Mouse (Mus musculus) intestine, postnatal 0 days (tissue): ENCODE results near the gene Cadps. TPM values are rescaled to one million over a fixed set of nuclear protein-coding genes. Genes with fewer than 3 reads are reported as not detected.

ENCODE experiments used
- ATAC-seq: fragments of 200-750 bp; cut with Nextera tagmentation; 2 replicates; pipeline ENCODE4 v1.8.0; 2017; ENCODE audit warnings: mild to moderate bottlenecking, moderate TSS enrichment, moderate library complexity
- H3K27ac ChIP-seq: fragments of 300-500 bp; sonication (generic); 2 replicates; pipeline ENCODE4 v1.5.1; 2014; ENCODE audit warnings: mild to moderate bottlenecking, low read depth, low read length, moderate library complexity
- H3K27me3 ChIP-seq: fragments of 300-500 bp; sonication (generic); replicated peaks from 2 replicates; pipeline ENCODE4 v1.6.1; 2014; ENCODE audit warnings: low read length, mixed read lengths; ENCODE audit not compliant: control insufficient read depth, insufficient read depth
- H3K36me3 ChIP-seq: fragments of 300-500 bp; sonication (generic); 2 replicates; pipeline ENCODE4 v1.6.1; 2014; ENCODE audit warnings: mild to moderate bottlenecking, moderate library complexity; ENCODE audit not compliant: control insufficient read depth, insufficient read depth
- H3K4me1 ChIP-seq: fragments of 300-500 bp; sonication (generic); replicated peaks from 2 replicates; pipeline ENCODE4 v1.6.1; 2014; ENCODE audit warnings: antibody characterized with exemption, low read length, mixed read lengths; ENCODE audit not compliant: control insufficient read depth, insufficient read depth
- H3K4me2 ChIP-seq: fragments of 300-500 bp; sonication (generic); replicated peaks from 2 replicates; pipeline ENCODE4 v1.6.1; 2014; ENCODE audit warnings: low read depth, mild to moderate bottlenecking, moderate library complexity
- H3K4me3 ChIP-seq: fragments of 300-500 bp; sonication (generic); 2 replicates; pipeline ENCODE4 v1.5.1; 2014; ENCODE audit warnings: low read depth, low read length
- H3K9ac ChIP-seq: fragments of 300-500 bp; sonication (generic); 2 replicates; pipeline ENCODE4 v1.6.1; 2014; ENCODE audit warnings: mild to moderate bottlenecking, low read depth, low read length
- H3K9me3 ChIP-seq: fragments of 300-500 bp; sonication (generic); 2 replicates; pipeline ENCODE4 v1.6.1; 2016; ENCODE audit warnings: mixed run types; ENCODE audit not compliant: control insufficient read depth
- CTCF ChIP-seq: sonication (generic); IDR thresholded peaks from 2 replicates; pipeline ENCODE4 v1.5.1; 2016; ENCODE audit warnings: low read depth, mild to moderate bottlenecking, control low read depth, antibody characterized with exemption, moderate library complexity
- WGBS: fragments of 180-500 bp; shearing (Covaris S2); extraction: QIAGEN DNeasy Blood & Tissue Kit; methylation state at CpG from one replicate; pipeline ENCODE4 v1.1.7; 2014; 5-methylcytosine and 5-hydroxymethylcytosine counted together
- polyA plus RNA-seq: library from polyadenylated mRNA; unstranded; fragments of >200 nt; fragmentation: Nextera tagmentation; extraction: Ambion mirVana; gene quantifications from 2 replicates; pipeline ENCODE4 v1.2.1, GENCODE M21; 2015

Cadps gene
- polyA plus RNA-seq, 1 experiment from 2014 or later = 0.96 TPM

- Histone ChIP-seq H3K4me2 (no peak overlapping the region), H3K36me3 (no peaks in the 10 kb centered on the region), H3K4me3 (no peak overlapping the region), H3K27me3 (no peaks in the 10 kb centered on the region), H3K27ac (no peak overlapping the region), H3K9me3 (no peaks in the 10 kb centered on the region), H3K9ac (no peak overlapping the region), H3K4me1 (no peaks in the 10 kb centered on the region)
- 59% methylated on average over 7 of the region's 7 CpGs for WGBS
- no peak for ATAC-seq
- no peak for TF ChIP-seq CTCF
These were observed 363.2 kb downstream of the Cadps start for GRCm38 (mm10) chr14:12459700-12460099.

- Histone ChIP-seq H3K4me1 (no peaks in the 10 kb centered on the region), H3K36me3 (no peaks in the 10 kb centered on the region), H3K9me3 (no peaks in the 10 kb centered on the region), H3K4me3 (no peak overlapping the region), H3K27ac (no peak overlapping the region), H3K9ac (no peak overlapping the region), H3K27me3 (no peaks in the 10 kb centered on the region), H3K4me2 (no peak overlapping the region)
- TF ChIP-seq CTCF = no peak
- no peak for ATAC-seq
- WGBS = 76% methylated on average over 8 of the region's 8 CpGs
These were observed 367.8 kb downstream of the Cadps start for GRCm38 (mm10) chr14:12455064-12455591.

GRCm38 (mm10) chr14:12450807-12451206 lies 372.1 kb downstream of the Cadps start:
- no peaks in the 10 kb centered on the region for H3K27me3 ChIP-seq
- no peak for ATAC-seq
- 68% methylated on average over 3 of the region's 3 CpGs for WGBS
- no peaks in the 10 kb centered on the region for H3K9me3 ChIP-seq
- H3K4me3 ChIP-seq = no peak overlapping the region
- no peak overlapping the region for H3K9ac ChIP-seq
- no peak overlapping the region for H3K4me2 ChIP-seq
- H3K27ac ChIP-seq = no peak overlapping the region
- H3K4me1 ChIP-seq = no peaks in the 10 kb centered on the region
- H3K36me3 ChIP-seq = no peaks in the 10 kb centered on the region
- TF ChIP-seq CTCF = no peak

GRCm38 (mm10) chr14:12448883-12449282 lies 374.0 kb downstream of the Cadps start:
- no peak for ATAC-seq
- H3K4me1 ChIP-seq = no peaks in the 10 kb centered on the region
- H3K4me2 ChIP-seq = no peak overlapping the region
- WGBS = 88% methylated on average over 6 of the region's 6 CpGs
- no peaks in the 10 kb centered on the region for H3K27me3 ChIP-seq
- H3K9me3 ChIP-seq = no peaks in the 10 kb centered on the region
- TF ChIP-seq CTCF = no peak
- H3K4me3 ChIP-seq = no peak overlapping the region
- no peak overlapping the region for H3K9ac ChIP-seq
- H3K27ac ChIP-seq = no peak overlapping the region
- H3K36me3 ChIP-seq = no peaks in the 10 kb centered on the region

GRCm38 (mm10) chr14:12441019-12441418 lies 381.9 kb downstream of the Cadps start:
- Histone ChIP-seq H3K9me3 (no peaks in the 10 kb centered on the region), H3K4me2 (no peak overlapping the region), H3K4me3 (no peak overlapping the region), H3K36me3 (no peaks in the 10 kb centered on the region), H3K9ac (no peak overlapping the region), H3K27me3 (no peaks in the 10 kb centered on the region), H3K27ac (no peak overlapping the region), H3K4me1 (no peaks in the 10 kb centered on the region)
- ATAC-seq = no peak
- WGBS = 63% methylated on average over 2 of the region's 2 CpGs
- no peak for TF ChIP-seq CTCF

- H3K27ac ChIP-seq = no peak overlapping the region
- no peaks in the 10 kb centered on the region for H3K4me1 ChIP-seq
- 78% methylated on average over 4 of the region's 4 CpGs for WGBS
- no peak overlapping the region for H3K4me3 ChIP-seq
- H3K27me3 ChIP-seq = no peaks in the 10 kb centered on the region
- TF ChIP-seq CTCF = no peak
- no peak for ATAC-seq
- H3K4me2 ChIP-seq = no peak overlapping the region
- no peaks in the 10 kb centered on the region for H3K36me3 ChIP-seq
- H3K9ac ChIP-seq = no peak overlapping the region
- no peaks in the 10 kb centered on the region for H3K9me3 ChIP-seq
These were observed 384.9 kb downstream of the Cadps start for GRCm38 (mm10) chr14:12437976-12438375.

GRCm38 (mm10) chr14:12437422-12437821 lies 385.5 kb downstream of the Cadps start:
- Histone ChIP-seq H3K4me2 (no peak overlapping the region), H3K4me3 (no peak overlapping the region), H3K9me3 (no peaks in the 10 kb centered on the region), H3K36me3 (no peaks in the 10 kb centered on the region), H3K4me1 (no peaks in the 10 kb centered on the region), H3K9ac (no peak overlapping the region), H3K27ac (no peak overlapping the region), H3K27me3 (no peaks in the 10 kb centered on the region)
- 69% methylated on average over 7 of the region's 7 CpGs for WGBS
- no peak for TF ChIP-seq CTCF
- no peak for ATAC-seq
